Mouse (Mus musculus) heart, embryonic 13.5 days (tissue): Measurements from ENCODE around the gene Gbx1. TPM values are rescaled to one million over a fixed set of nuclear protein-coding genes. Genes with fewer than 3 reads are reported as not detected.

Source experiments
- polyA plus RNA-seq: library from polyadenylated mRNA; unstranded; fragments of >200 nt; fragmentation: Nextera tagmentation; extraction: Ambion mirVana; gene quantifications from 2 replicates; pipeline ENCODE4 v1.2.1, GENCODE M21; 2015

The Gbx1 gene
- polyA plus RNA-seq, 1 experiment from 2014 or later = 0.05 TPM

Other genes starting within 250 kb of the Gbx1 start
- gene Kcnh2, start 175.6 kb downstream of the Gbx1 start, polyA plus RNA-seq = 24.4 and 26.2 TPM in 2 replicates
- gene Nos3, start 162.4 kb downstream of the Gbx1 start, polyA plus RNA-seq = 34.0 and 35.0 TPM in 2 replicates
- 0.87 and 1.4 TPM in 2 replicates for gene Atg9b, start 135.1 kb downstream of the Gbx1 start, polyA plus RNA-seq
- 62.0 and 63.4 TPM in 2 replicates for gene Abcb8, start 133.5 kb downstream of the Gbx1 start, polyA plus RNA-seq
- gene Asic3, start 113.8 kb downstream of the Gbx1 start, polyA plus RNA-seq = 0.25 TPM in 1 of 2 replicates, not detected in the other
- 25.8 and 28.7 TPM in 2 replicates for gene Cdk5, start 103.7 kb downstream of the Gbx1 start, polyA plus RNA-seq
- 26.9 and 29.3 TPM in 2 replicates for gene Slc4a2, start 103.4 kb downstream of the Gbx1 start, polyA plus RNA-seq
- gene Fastk, start 81.9 kb downstream of the Gbx1 start, polyA plus RNA-seq = 163 and 164 TPM in 2 replicates
- 16.2 and 19.9 TPM in 2 replicates for gene Tmub1, start 79.3 kb downstream of the Gbx1 start, polyA plus RNA-seq
- gene Agap3, start 75.0 kb downstream of the Gbx1 start, polyA plus RNA-seq = 14.4 and 16.5 TPM in 2 replicates
- 4.1 TPM in 2 replicates for gene Asb10, start 13.8 kb upstream of the Gbx1 start, polyA plus RNA-seq
- gene 4931409K22Rik, start 29.6 kb upstream of the Gbx1 start, polyA plus RNA-seq = 0.08 and 0.11 TPM in 2 replicates
- 66.7 and 70.7 TPM in 2 replicates for gene Abcf2, start 50.3 kb upstream of the Gbx1 start, polyA plus RNA-seq
- 16.1 and 16.6 TPM in 2 replicates for gene Chpf2, start 59.5 kb upstream of the Gbx1 start, polyA plus RNA-seq
- 54.5 and 58.5 TPM in 2 replicates for gene Smarcd3, start 97.2 kb upstream of the Gbx1 start, polyA plus RNA-seq
- 24.7 and 25.2 TPM in 2 replicates for gene Nub1, start 158.3 kb upstream of the Gbx1 start, polyA plus RNA-seq
- 7.7 and 7.9 TPM in 2 replicates for gene Wdr86, start 203.5 kb upstream of the Gbx1 start, polyA plus RNA-seq
- 1.9 and 3.0 TPM in 2 replicates for gene Crygn, start 230.8 kb upstream of the Gbx1 start, polyA plus RNA-seq